Mouse (Mus musculus) embryonic fibroblast, embryonic 13.5 days (primary cell): Measurements from ENCODE around the gene Cyp20a1.

Experiments used
- CTCF ChIP-seq: IDR thresholded peaks from 2 replicates; pipeline ENCODE4 v1.5.1; 2011; ENCODE audit warnings: mild to moderate bottlenecking, control low read depth, low read length, moderate library complexity, borderline replicate concordance; ENCODE audit not compliant: insufficient read depth
- POLR2A ChIP-seq: IDR thresholded peaks from 2 replicates; pipeline ENCODE4 v1.6.1; 2011; ENCODE audit warnings: low read depth, mild to moderate bottlenecking, control low read depth, low read length, moderate library complexity

DNA sequence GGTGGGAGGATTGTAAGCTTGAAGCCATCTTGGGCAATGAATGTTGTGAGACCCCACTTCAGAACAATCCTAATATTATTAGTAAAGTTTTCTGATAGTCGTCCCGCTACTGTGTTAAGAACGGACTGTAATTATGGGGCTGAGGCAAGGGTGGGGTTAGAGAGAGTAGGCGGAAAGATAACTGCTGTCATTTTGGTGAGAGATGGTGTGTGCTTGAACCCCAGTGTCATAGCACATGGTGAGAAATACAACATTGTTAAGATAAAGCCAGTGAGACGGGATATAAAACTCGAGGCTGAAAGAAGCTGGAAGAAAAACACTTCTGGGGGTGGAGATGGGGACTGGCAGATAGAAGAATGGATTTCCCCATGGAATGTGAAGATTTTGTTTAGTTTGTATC, 1.5 kb downstream of the Cyp20a1 start:
- TF ChIP-seq POLR2A = no peak
- no peak for TF ChIP-seq CTCF
